Mouse (Mus musculus) CH12.LX (cell line): ENCODE data around the gene Etfbkmt. TPM values are rescaled to one million over a fixed set of nuclear protein-coding genes. Genes with fewer than 3 reads are reported as not detected.

Source experiments
- DNase-seq: peaks from one replicate; pipeline ENCODE4 v3.0.0-alpha.2; 2013; ENCODE audit errors: extremely low read depth
- H3K27ac ChIP-seq: 2 replicates; pipeline ENCODE4 v1.5.1; 2012; ENCODE audit warnings: low read depth, mild to moderate bottlenecking, control low read depth, moderate library complexity; ENCODE audit not compliant: insufficient read depth
- H3K27me3 ChIP-seq: replicated peaks from 2 replicates; pipeline ENCODE3; 2012; ENCODE audit warnings: inconsistent platforms
- H3K36me3 ChIP-seq, 2 experiments: replicated peaks in 1 of 2; 2 replicates each; pipeline versions ENCODE3 to v1.6.1; 2012; ENCODE audit warnings: inconsistent platforms in 1 of 2, low read length in 1 of 2, mild to moderate bottlenecking in 1 of 2, mixed read lengths in 1 of 2, moderate library complexity in 1 of 2; ENCODE audit not compliant: control insufficient read depth in 1 of 2, insufficient read depth in 1 of 2
- H3K4me1 ChIP-seq, 2 experiments: 2 replicates each; pipeline ENCODE4 v1.6.1; 2012; ENCODE audit warnings: inconsistent platforms in 1 of 2, moderate library complexity in 1 of 2; ENCODE audit not compliant: insufficient read depth in 2 of 2, control insufficient read depth in 1 of 2
- H3K4me2 ChIP-seq: 2 replicates; pipeline ENCODE4 v1.6.1; 2012; ENCODE audit warnings: low read depth, mild to moderate bottlenecking, control low read depth; ENCODE audit not compliant: poor library complexity, insufficient read depth, severe bottlenecking
- H3K4me3 ChIP-seq, 3 experiments: fragments of 150-350 bp in 1 of 3; sonication (generic) in 1 of 3; replicated peaks in 1 of 3; 2 replicates each; pipeline versions ENCODE3 to v1.5.1; 2011 to 2012; ENCODE audit warnings: low read depth in 2 of 3, low read length in 2 of 3, mild to moderate bottlenecking in 2 of 3, moderate library complexity in 2 of 3, control low read depth in 1 of 3, improper control_type of control experiment in 1 of 3, inconsistent platforms in 1 of 3, mixed read lengths in 1 of 3; ENCODE audit not compliant: poor library complexity in 1 of 3
- H3K79me2 ChIP-seq: replicated peaks from 2 replicates; pipeline ENCODE4 v1.6.1; 2012; ENCODE audit warnings: mild to moderate bottlenecking, moderate library complexity; ENCODE audit not compliant: control insufficient read depth, poor library complexity, insufficient read depth, severe bottlenecking; ENCODE audit errors: extremely low read depth
- H3K9ac ChIP-seq: 2 replicates; pipeline ENCODE4 v1.6.1; 2012; ENCODE audit warnings: low read depth, mild to moderate bottlenecking, control low read depth, moderate library complexity; ENCODE audit not compliant: insufficient read depth
- H3K9me3 ChIP-seq: replicated peaks from 2 replicates; pipeline ENCODE3; 2012; ENCODE audit warnings: low read length, inconsistent platforms, mixed read lengths
- CHD1 ChIP-seq: IDR thresholded peaks from 2 replicates; pipeline ENCODE4 v1.6.1; 2012; ENCODE audit warnings: low read depth, low read length, improper control_type of control experiment, inconsistent platforms
- CTCF ChIP-seq, 2 experiments: IDR thresholded peaks in 1 of 2; conservative IDR thresholded peaks in 1 of 2; 2 replicates each; pipeline ENCODE4 v1.5.1; 2011 to 2012; ENCODE audit warnings: low read depth in 2 of 2, low read length in 2 of 2, improper control_type of control experiment in 1 of 2, inconsistent platforms in 1 of 2, mild to moderate bottlenecking in 1 of 2, moderate library complexity in 1 of 2
- ELF1 ChIP-seq: IDR thresholded peaks from 2 replicates; pipeline ENCODE4 v1.6.1; 2014; ENCODE audit warnings: low read depth, mild to moderate bottlenecking, inconsistent platforms, low read length, improper control_type of control experiment
- EP300 ChIP-seq: IDR thresholded peaks from 2 replicates; pipeline ENCODE4 v1.6.1; 2011; ENCODE audit warnings: low read length, improper control_type of control experiment
- HCFC1 ChIP-seq: IDR thresholded peaks from 2 replicates; pipeline ENCODE4 v1.6.1; 2012; ENCODE audit warnings: low read depth, mild to moderate bottlenecking, inconsistent platforms, low read length, improper control_type of control experiment
- IRF4 ChIP-seq: IDR thresholded peaks from 2 replicates; pipeline ENCODE4 v1.6.1; 2014; ENCODE audit warnings: low read depth, mild to moderate bottlenecking, inconsistent platforms, low read length, improper control_type of control experiment
- JUND ChIP-seq: conservative IDR thresholded peaks from 2 replicates; pipeline ENCODE4 v1.6.1; 2011; ENCODE audit warnings: low read depth, low read length, improper control_type of control experiment
- PAX5 ChIP-seq: IDR thresholded peaks from 2 replicates; pipeline ENCODE4 v1.6.1; 2012; ENCODE audit warnings: low read length, inconsistent platforms, mixed read lengths
- POLR2AphosphoS2 ChIP-seq: IDR thresholded peaks from 2 replicates; pipeline ENCODE4 v1.6.1; 2011; ENCODE audit warnings: low read depth, low read length, improper control_type of control experiment
- SIN3A ChIP-seq: IDR thresholded peaks from 2 replicates; pipeline ENCODE4 v1.6.1; 2012; ENCODE audit warnings: low read length, improper control_type of control experiment, inconsistent platforms
- TCF12 ChIP-seq: IDR thresholded peaks from 2 replicates; pipeline ENCODE4 v1.6.1; 2014; ENCODE audit warnings: low read depth, mild to moderate bottlenecking, inconsistent platforms, low read length, improper control_type of control experiment
- UBTF ChIP-seq: IDR thresholded peaks from 2 replicates; pipeline ENCODE4 v1.6.1; 2012; ENCODE audit warnings: low read depth, mild to moderate bottlenecking, inconsistent platforms, low read length, improper control_type of control experiment, moderate library complexity
- USF2 ChIP-seq: conservative IDR thresholded peaks from 2 replicates; pipeline ENCODE4 v1.6.1; 2011; ENCODE audit warnings: low read depth, low read length, improper control_type of control experiment
- ZKSCAN1 ChIP-seq: IDR thresholded peaks from 2 replicates; pipeline ENCODE4 v1.6.1; 2012; ENCODE audit warnings: low read depth, inconsistent platforms, low read length, improper control_type of control experiment, borderline replicate concordance
- dilution Hi-C: fragments of 300-500 bp; cut with MboI; formaldehyde crosslinking; loops from 2 replicates; pipeline ENCODE4 v1.14.3; 2020; ENCODE audit warnings: low sequenced_read_pairs; ENCODE audit not compliant: extremely low pct_unique_long_range_greater_than_20kb, extremely low pct_ligation_motif_present
- in situ Hi-C: fragments of 300-500 bp; cut with MboI; formaldehyde crosslinking; loops from 3 replicates; pipeline ENCODE4 v1.14.3; 2019; ENCODE audit warnings: low sequenced_read_pairs, low pct_ligation_motif_present, low pct_unique_long_range_greater_than_20kb, mixed read lengths
- polyA plus RNA-seq: library from polyadenylated mRNA; unstranded; fragments of >175 nt; gene quantifications from 2 replicates; pipeline ENCODE4 v1.2.1, GENCODE M21; 2012; ENCODE audit warnings: low read depth; ENCODE audit not compliant: insufficient read length
- total RNA-seq, 2 experiments: library from RNA; depleted of rRNA; stranded (reverse); fragments of 300-350 nt in 1 of 2; fragments of >200 nt in 1 of 2; gene quantifications; 2 replicates each; pipeline ENCODE4 v1.2.3; 2012 to 2014

Gene Etfbkmt
- total and polyA plus RNA-seq, 3 experiments, result 7.8 to 17.3 (median 9.3) TPM

- H3K4me1 ChIP-seq, result peaks cover 0 to 43% of the 10 kb centered on the region in 2 experiments; a peak in 2 of 4 replicates
- no peak overlapping the region for H3K4me3 ChIP-seq
- in situ Hi-C loops, result no loop called here
- H3K4me2 ChIP-seq, result no peak overlapping the region
- H3K79me2 ChIP-seq, result peaks cover 31% of the 10 kb centered on the region
- peaks cover 10% of the 10 kb centered on the region for H3K27me3 ChIP-seq
- DNase-seq, result no peak
- TF ChIP-seq ELF1 (no peak), CTCF (conservative IDR thresholded peaks at IDR 0.05 in 1 of 2, IDR thresholded peaks at IDR 0.05 in 1 of 2; ENCODE audit: low read depth in 2 of 2, low read length in 2 of 2) (peak in 1 of 2 experiments; percentile 54; a peak in 2 of 4 replicates)
- H3K27ac ChIP-seq, result no peak overlapping the region
- no peaks in the 10 kb centered on the region for H3K36me3 ChIP-seq
- dilution Hi-C loops, result no loop called here
- H3K9ac ChIP-seq, result no peak overlapping the region
- peaks cover under 1% of the 10 kb centered on the region for H3K9me3 ChIP-seq
Observed at GRCm38 (mm10) chr6:149095389-149095788, 44.3 kb upstream of the Etfbkmt start.

- Histone ChIP-seq H3K4me2 (no peak overlapping the region), H3K9me3 (peaks cover 3% of the 10 kb centered on the region), H3K4me1 (peaks cover 0 to 47% of the 10 kb centered on the region in 2 experiments; a peak in 2 of 4 replicates), H3K27me3 (peaks cover 18% of the 10 kb centered on the region), H3K27ac (no peak overlapping the region), H3K4me3 (no peak overlapping the region), H3K79me2 (peaks cover 31% of the 10 kb centered on the region), H3K36me3 (no peaks in the 10 kb centered on the region), H3K9ac (no peak overlapping the region)
- in situ Hi-C loops, result no loop called here
- TF ChIP-seq PAX5, result no peak
- TF ChIP-seq HCFC1, result no peak
- TF ChIP-seq UBTF, result no peak
- TF ChIP-seq CTCF (conservative IDR thresholded peaks at IDR 0.05 in 1 of 2, IDR thresholded peaks at IDR 0.05 in 1 of 2; ENCODE audit: low read depth in 2 of 2, low read length in 2 of 2), result no peak
- TF ChIP-seq USF2, result no peak
- TF ChIP-seq CHD1, result no peak
- dilution Hi-C loops, result no loop called here
- DNase-seq, result no peak
Observed at GRCm38 (mm10) chr6:149096233-149096632, 43.4 kb upstream of the Etfbkmt start.

GRCm38 (mm10) chr6:149097276-149097675 lies 42.4 kb upstream of the Etfbkmt start:
- Histone ChIP-seq H3K9me3 (peaks cover 3% of the 10 kb centered on the region), H3K4me2 (no peak overlapping the region), H3K27me3 (peaks cover 28% of the 10 kb centered on the region), H3K79me2 (peaks cover 23% of the 10 kb centered on the region; the same call in 1 of the 2 replicates), H3K4me3 (no peak overlapping the region), H3K9ac (no peak overlapping the region), H3K4me1 (peaks cover 0 to 46% of the 10 kb centered on the region in 2 experiments; a peak in 2 of 4 replicates), H3K36me3 (no peaks in the 10 kb centered on the region)
- in situ Hi-C loops (no loop called here), dilution Hi-C loops (no loop called here)
- DNase-seq, result peak; percentile 22
- TF ChIP-seq ELF1 (no peak), JUND (peak; percentile 65), POLR2AphosphoS2 (no peak), EP300 (peak; percentile 87), TCF12 (peak; percentile 74), IRF4 (peak; percentile 76; the same call in 1 of the 2 replicates), ZKSCAN1 (no peak), SIN3A (no peak)
- TF ChIP-seq, all 38 proteins: peak for 4
- H3K27ac ChIP-seq, result no peak overlapping the region
